Mouse (Mus musculus) lung, postnatal 0 days (tissue): ENCODE measurements around the gene Gm21987.

Source experiments
- CTCF ChIP-seq: IDR thresholded peaks from 2 replicates; pipeline ENCODE4 v1.5.1; 2016; ENCODE audit warnings: antibody characterized with exemption, mild to moderate bottlenecking
- EP300 ChIP-seq: IDR thresholded peaks from 2 replicates; pipeline ENCODE4 v1.6.1; 2016; ENCODE audit warnings: antibody characterized with exemption, mild to moderate bottlenecking, control low read depth

- TF ChIP-seq EP300 (no peak), CTCF (no peak)
Observed at GRCm38 (mm10) chr16:38352031-38352430, 5.2 kb downstream of the Gm21987 start.
